Mouse (Mus musculus) monocyte, adult 2 months (primary cell): Measurements from ENCODE around the gene Olfr1402.

ENCODE experiments used
- DNase-seq, 2 experiments: peaks; one replicate each; pipeline ENCODE4 v3.0.0; 2022; ENCODE audit warnings: low spot score in 2 of 2, low read depth in 1 of 2

The Olfr1402 gene

DNA sequence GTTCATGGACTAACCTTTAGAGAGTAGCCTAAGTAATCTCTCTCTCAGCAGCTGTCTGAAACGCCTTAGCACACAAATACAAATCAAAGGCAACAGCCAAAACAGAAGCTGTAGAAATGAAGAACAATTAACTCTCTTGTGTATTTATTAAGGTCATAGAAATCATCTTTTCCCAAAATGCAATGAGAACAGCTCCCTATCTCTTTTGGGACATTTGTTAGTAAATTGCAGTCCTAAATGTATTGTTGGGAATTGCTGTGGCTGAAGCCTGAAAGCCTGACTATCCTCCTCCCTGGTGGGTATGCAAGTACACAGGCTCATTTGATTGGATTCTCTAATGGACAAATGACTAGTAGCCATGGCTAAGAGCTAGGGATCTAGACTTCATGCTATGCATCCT is at the start of gene Olfr1402:
Gene Olfr1402, minus strand, starts transcription at position 101 of the 400 bp plus-strand sequence.
- DNase-seq, result no peak

DNA sequence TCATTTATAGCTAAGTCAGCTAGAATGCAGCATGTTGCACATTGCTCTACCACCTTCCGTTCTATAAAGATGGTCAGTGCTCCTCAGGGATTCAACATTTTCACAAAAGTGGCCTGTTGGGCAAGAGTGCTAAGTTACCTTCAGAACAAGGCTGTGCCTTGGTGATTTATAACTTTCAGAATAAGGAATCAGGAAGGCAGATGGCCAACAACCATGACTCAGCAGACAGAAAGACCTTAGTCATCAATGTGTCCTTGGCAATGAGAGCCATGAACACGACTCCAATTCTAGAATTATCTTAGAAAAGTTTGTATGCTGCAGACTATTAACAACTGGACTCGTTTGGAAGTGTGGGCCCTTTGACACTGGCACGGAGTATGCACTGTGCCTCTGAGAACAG is 33.5 kb upstream of the Olfr1402 start:
- no peak for DNase-seq

DNA sequence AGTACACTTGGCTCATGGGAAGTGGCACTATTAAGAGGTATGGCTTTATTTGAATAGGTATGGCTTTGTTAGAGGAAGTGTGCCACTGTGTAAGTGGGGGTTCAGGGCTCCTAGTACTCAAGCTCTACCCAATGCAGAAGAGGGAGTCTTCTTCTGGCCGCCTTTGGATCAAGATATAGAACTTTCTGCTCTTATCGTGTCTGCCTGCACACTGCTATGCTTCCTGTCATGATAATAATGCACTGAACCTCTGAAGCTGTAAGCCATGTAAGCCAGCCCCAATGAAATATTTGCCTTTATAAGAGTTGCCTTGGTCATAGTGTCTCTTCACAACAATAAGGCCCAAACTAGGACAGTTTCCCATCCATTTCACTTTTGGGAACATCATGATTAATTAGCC is 16.8 kb upstream of the Olfr1402 start:
- DNase-seq, result no peak

GRCm38 (mm10) chr3:97394289-97394688 is 27.5 kb downstream of the Olfr1402 start:
- no peak for DNase-seq

DNA sequence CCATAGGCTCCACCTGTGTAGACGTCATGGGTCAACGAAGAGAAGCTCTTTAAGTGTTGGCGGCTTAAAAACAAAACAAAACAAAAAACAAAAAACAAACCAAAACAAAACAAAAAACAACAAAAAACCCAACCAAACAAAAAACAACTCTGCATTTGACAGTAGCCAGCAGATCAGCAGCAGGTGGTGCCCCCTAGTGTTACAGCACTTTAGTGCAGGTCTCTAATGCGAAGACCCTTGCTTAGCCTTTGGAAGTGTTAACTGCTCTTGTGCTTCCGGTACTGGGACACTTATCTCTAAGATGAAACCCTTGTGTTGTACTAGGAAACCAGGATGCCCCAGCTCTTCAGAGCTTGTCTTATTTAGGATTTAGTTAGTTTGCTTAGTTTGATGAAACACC is 28.7 kb downstream of the Olfr1402 start:
- DNase-seq, result no peak

- DNase-seq, result no peak
Observed at GRCm38 (mm10) chr3:97370382-97370781, 51.4 kb downstream of the Olfr1402 start.

- no peak for DNase-seq
Observed at GRCm38 (mm10) chr3:97363418-97364098, 58.3 kb downstream of the Olfr1402 start.

- DNase-seq, result no peak
Observed at GRCm38 (mm10) chr3:97358448-97358847, 63.4 kb downstream of the Olfr1402 start.
